Mouse (Mus musculus): ENCODE data around the gene Il20ra.
"Not testable (repeated sequence)": the region's sequence is repeated elsewhere in the genome, so short reads cannot be mapped to it uniquely, and the experiment has no call there.

Il20ra gene

GRCm38 (mm10) chr10:19712421-19712836, at the start of gene Il20ra:
TSS of gene Il20ra (plus strand) at chr10:19712570.
- peak; percentile 14 to 73 for DNase-seq (ENCODE audit: low spot score in 2 of 2)

- DNase-seq (ENCODE audit: low spot score in 2 of 2), result peak in 1 of 2 experiments; percentile 37
Observed at GRCm38 (mm10) chr10:19668973-19669372, 43.4 kb upstream of the Il20ra start.

- DNase-seq (ENCODE audit: low spot score in 2 of 2), result no peak
Observed at GRCm38 (mm10) chr10:19672015-19672414, 40.4 kb upstream of the Il20ra start.

GRCm38 (mm10) chr10:19673146-19673545, 39.2 kb upstream of the Il20ra start:
- DNase-seq (ENCODE audit: low spot score in 2 of 2), result peak in 1 of 2 experiments; percentile 18

- DNase-seq (ENCODE audit: low spot score in 2 of 2), result no peak
Observed at GRCm38 (mm10) chr10:19687686-19688085, 24.7 kb upstream of the Il20ra start.

GRCm38 (mm10) chr10:19691287-19691686, 21.1 kb upstream of the Il20ra start:
- no peak for DNase-seq (ENCODE audit: low spot score in 2 of 2)

- peak in 1 of 2 experiments; percentile 70 for DNase-seq (ENCODE audit: low spot score in 2 of 2)
Observed at GRCm38 (mm10) chr10:19691771-19692170, 20.6 kb upstream of the Il20ra start.

- no peak for DNase-seq (ENCODE audit: low spot score in 2 of 2)
Observed at GRCm38 (mm10) chr10:19692332-19692731, 20.0 kb upstream of the Il20ra start.

GRCm38 (mm10) chr10:19692988-19693387, 19.4 kb upstream of the Il20ra start:
- DNase-seq (ENCODE audit: low spot score in 2 of 2), result peak; percentile 37 to 70

- no peak for DNase-seq (ENCODE audit: low spot score in 2 of 2)
Observed at GRCm38 (mm10) chr10:19693629-19694028, 18.7 kb upstream of the Il20ra start.

- DNase-seq (ENCODE audit: low spot score in 2 of 2), result no peak
Observed at GRCm38 (mm10) chr10:19699331-19699730, 13.0 kb upstream of the Il20ra start.

- DNase-seq (ENCODE audit: low spot score in 2 of 2), result no peak
Observed at GRCm38 (mm10) chr10:19704445-19704844, 7.9 kb upstream of the Il20ra start.

- DNase-seq (ENCODE audit: low spot score in 2 of 2), result no peak
Observed at GRCm38 (mm10) chr10:19707768-19708167, 4.6 kb upstream of the Il20ra start.

GRCm38 (mm10) chr10:19708277-19709070, 3.9 kb upstream of the Il20ra start:
- peak; percentile 13 to 60 for DNase-seq (ENCODE audit: low spot score in 2 of 2)

GRCm38 (mm10) chr10:19711020-19711419, 1.4 kb upstream of the Il20ra start:
- no peak for DNase-seq (ENCODE audit: low spot score in 2 of 2)

GRCm38 (mm10) chr10:19711551-19712171, 709 bp upstream of the Il20ra start:
- no peak for DNase-seq (ENCODE audit: low spot score in 2 of 2)

GRCm38 (mm10) chr10:19718627-19719026, 6.3 kb downstream of the Il20ra start:
- no peak for DNase-seq (ENCODE audit: low spot score in 2 of 2)

- no peak for DNase-seq (ENCODE audit: low spot score in 2 of 2)
Observed at GRCm38 (mm10) chr10:19722320-19722719, 9.9 kb downstream of the Il20ra start.

- DNase-seq (ENCODE audit: low spot score in 2 of 2), result no peak
Observed at GRCm38 (mm10) chr10:19724158-19724832, 11.9 kb downstream of the Il20ra start.

GRCm38 (mm10) chr10:19738442-19738841, 26.1 kb downstream of the Il20ra start:
- not testable (repeated sequence) for DNase-seq (ENCODE audit: low spot score in 2 of 2)

- DNase-seq (ENCODE audit: low spot score in 2 of 2), result no peak
Observed at GRCm38 (mm10) chr10:19745662-19746061, 33.3 kb downstream of the Il20ra start.

GRCm38 (mm10) chr10:19746156-19746555, 33.8 kb downstream of the Il20ra start:
- no peak for DNase-seq (ENCODE audit: low spot score in 2 of 2)
